1 mouse cellular context compared by ENCODE assay signal in the genomic region with DNA sequence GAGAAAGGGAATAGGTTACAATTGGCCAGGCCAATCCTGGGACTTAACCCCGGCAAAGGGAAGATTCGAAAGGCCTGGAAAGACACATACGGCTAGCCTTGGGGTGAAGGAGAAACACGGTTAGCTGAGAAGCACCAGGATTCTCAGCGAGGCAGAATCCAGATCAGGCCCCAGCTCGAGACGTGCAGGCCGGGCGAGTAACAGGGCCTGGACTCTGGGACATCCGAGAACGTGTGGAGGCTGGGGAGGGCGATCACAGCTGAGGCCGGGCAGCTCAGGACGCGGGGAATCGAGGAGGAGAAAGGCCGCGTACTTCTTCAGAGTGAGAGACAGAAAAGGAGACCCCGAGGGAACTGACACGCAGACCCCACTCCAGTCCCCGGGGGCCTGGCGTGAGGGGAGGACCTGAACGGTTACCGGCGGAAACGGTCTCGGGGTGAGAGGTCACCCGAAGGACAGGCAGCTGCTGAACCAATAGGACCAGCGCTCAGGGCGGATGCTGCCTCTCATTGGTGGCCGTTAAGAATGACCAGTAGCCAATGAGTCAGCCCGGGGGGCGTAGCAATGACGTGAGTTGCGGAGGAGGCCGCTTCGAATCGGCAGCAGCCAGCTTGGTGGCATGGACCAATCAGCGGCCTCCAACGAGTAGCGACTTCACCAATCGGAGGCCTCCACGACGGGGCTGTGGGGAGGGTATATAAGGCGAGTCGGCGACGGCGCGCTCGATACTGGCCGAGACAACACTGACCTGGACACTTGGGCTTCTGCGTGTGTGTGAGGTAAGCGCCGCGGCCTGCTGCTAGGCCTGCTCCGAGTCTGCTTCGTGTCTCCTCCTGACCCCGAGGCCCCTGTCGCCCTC.
A peak's percentile ranks its signal among the peaks of the same experiment; 100 is the strongest.
TF ChIP-seq lines count a peak whose summit lies in the region.

A gene (plus strand): TSS at position 603 of the 859 bp plus-strand sequence.

TF ChIP-seq in MEL, 35 proteins besides CTCF, POLR2A, EP300 and RAD21 (continued from another document):
- TF ChIP-seq POLR2AphosphoS2 (IDR thresholded peaks at IDR 0.05; ENCODE audit: low read length), result peak; percentile 100
- TF ChIP-seq SIN3A (IDR thresholded peaks at IDR 0.05; ENCODE audit: low read length), result peak; percentile 88
- TF ChIP-seq MYC (IDR thresholded peaks at IDR 0.05; ENCODE audit: low read depth, low read length), result peak; percentile 78; the same call in 1 of the 2 replicates
- TF ChIP-seq NRF1 (IDR thresholded peaks at IDR 0.05; ENCODE audit: insufficient read depth, low read depth, low read length, poor library complexity, severe bottlenecking), result peak; percentile 16; the same call in 1 of the 2 replicates
- no peak for TF ChIP-seq ZNF384 (IDR thresholded peaks at IDR 0.05; ENCODE audit: low read depth, low read length)
- TF ChIP-seq MAZ (IDR thresholded peaks at IDR 0.05; ENCODE audit: low read depth, low read length), result peak; percentile 33; the same call in 1 of the 2 replicates
- no peak for TF ChIP-seq TCF12 (IDR thresholded peaks at IDR 0.05; ENCODE audit: low read depth, low read length)
- TF ChIP-seq E2F4 (IDR thresholded peaks at IDR 0.05; ENCODE audit: borderline replicate concordance, low read depth, low read length), result no peak
- no peak; the same call in 1 of the 2 replicates for TF ChIP-seq ETS1 (IDR thresholded peaks at IDR 0.05; ENCODE audit: low read depth, low read length)
- TF ChIP-seq MYB (IDR thresholded peaks at IDR 0.05; ENCODE audit: low read depth, low read length), result peak; percentile 93
- TF ChIP-seq ZKSCAN1 (IDR thresholded peaks at IDR 0.05; ENCODE audit: low read depth, low read length), result no peak
- TF ChIP-seq MAX (IDR thresholded peaks at IDR 0.05; ENCODE audit: low read length), result peak; percentile 55
- peak; percentile 82 for TF ChIP-seq KAT2A (conservative IDR thresholded peaks at IDR 0.05; ENCODE audit: low read depth, low read length)
- TF ChIP-seq ZC3H11A (IDR thresholded peaks at IDR 0.05; ENCODE audit: low read depth, low read length), result no peak
